Mouse (Mus musculus) urinary bladder, adult 18-20 months (tissue): Measurements from ENCODE around the gene Prr5.
A peak's percentile ranks its signal among the peaks of the same experiment; 100 is the strongest.

Experiments
- DNase-seq, 2 experiments: peaks; one replicate each; pipeline ENCODE4 v3.0.0; 2022; ENCODE audit warnings: low spot score in 2 of 2, mixed read lengths in 2 of 2

The Prr5 gene

GRCm38 (mm10) chr15:84657384-84658064 is 11.9 kb upstream of the Prr5 start:
- DNase-seq = no peak

- no peak for DNase-seq
These were observed 10.8 kb upstream of the Prr5 start for GRCm38 (mm10) chr15:84658655-84659054.

GRCm38 (mm10) chr15:84659856-84660255 is 9.6 kb upstream of the Prr5 start:
- no peak for DNase-seq

GRCm38 (mm10) chr15:84661274-84661673 is 8.1 kb upstream of the Prr5 start:
- DNase-seq = no peak

GRCm38 (mm10) chr15:84662952-84663684 is 6.3 kb upstream of the Prr5 start:
- DNase-seq = peak; percentile 46 to 61

GRCm38 (mm10) chr15:84663685-84664060 is 5.7 kb upstream of the Prr5 start:
- no peak for DNase-seq

- DNase-seq = no peak
These were observed 4.6 kb upstream of the Prr5 start for GRCm38 (mm10) chr15:84664542-84665460.

- no peak for DNase-seq
These were observed 3.8 kb upstream of the Prr5 start for GRCm38 (mm10) chr15:84665662-84666061.

- DNase-seq = no peak
These were observed 3.4 kb upstream of the Prr5 start for GRCm38 (mm10) chr15:84666065-84666464.

- DNase-seq = no peak
These were observed 1.8 kb upstream of the Prr5 start for GRCm38 (mm10) chr15:84667601-84668000.

- DNase-seq = no peak
These were observed 594 bp downstream of the Prr5 start for GRCm38 (mm10) chr15:84669771-84670656.

- DNase-seq = no peak
These were observed 1.2 kb downstream of the Prr5 start for GRCm38 (mm10) chr15:84670657-84671055.

- peak; percentile 31 to 45 for DNase-seq
These were observed 2.2 kb downstream of the Prr5 start for GRCm38 (mm10) chr15:84671401-84672307.

- no peak for DNase-seq
These were observed 2.8 kb downstream of the Prr5 start for GRCm38 (mm10) chr15:84672308-84672615.

- no peak for DNase-seq
These were observed 3.2 kb downstream of the Prr5 start for GRCm38 (mm10) chr15:84672616-84673015.

- DNase-seq = no peak
These were observed 5.1 kb downstream of the Prr5 start for GRCm38 (mm10) chr15:84674329-84675067.

- no peak for DNase-seq
These were observed 5.9 kb downstream of the Prr5 start for GRCm38 (mm10) chr15:84675317-84675716.

GRCm38 (mm10) chr15:84677943-84678342 is 8.5 kb downstream of the Prr5 start:
- DNase-seq = no peak

- no peak for DNase-seq
These were observed 9.7 kb downstream of the Prr5 start for GRCm38 (mm10) chr15:84679090-84679489.

- DNase-seq = no peak
These were observed 10.4 kb downstream of the Prr5 start for GRCm38 (mm10) chr15:84679794-84680193.
